Mouse (Mus musculus) C2C12 (cell line): Measurements from ENCODE around the gene Disp3.

ENCODE experiments used
- CEBPB ChIP-seq: IDR thresholded peaks from one replicate; pipeline ENCODE4 v1.6.1; 2011; ENCODE audit warnings: low read depth, mild to moderate bottlenecking, control low read depth, moderate library complexity
- CTCF ChIP-seq: IDR thresholded peaks from one replicate; pipeline ENCODE4 v1.5.1; 2011; ENCODE audit not compliant: control insufficient read depth, insufficient read depth, insufficient read length
- FOSL1 ChIP-seq: IDR thresholded peaks from one replicate; pipeline ENCODE4 v1.8.0; 2011; ENCODE audit warnings: mild to moderate bottlenecking, low read length; ENCODE audit not compliant: poor library complexity, insufficient read depth, severe bottlenecking
- MAX ChIP-seq: IDR thresholded peaks from one replicate; pipeline ENCODE4 v1.6.1; 2011; ENCODE audit warnings: mild to moderate bottlenecking, control low read depth
- MYOD1 ChIP-seq: IDR thresholded peaks from one replicate; pipeline ENCODE4 v1.6.1; 2011; ENCODE audit warnings: low read depth; ENCODE audit not compliant: control insufficient read depth, insufficient read length
- MYOG ChIP-seq: IDR thresholded peaks from one replicate; pipeline ENCODE4 v1.6.1; 2011; ENCODE audit not compliant: control insufficient read depth, insufficient read length; ENCODE audit errors: extremely low read depth
- USF1 ChIP-seq: IDR thresholded peaks from one replicate; pipeline ENCODE4 v1.6.1; 2011; ENCODE audit warnings: low read depth, mild to moderate bottlenecking, control low read depth, moderate library complexity

DNA sequence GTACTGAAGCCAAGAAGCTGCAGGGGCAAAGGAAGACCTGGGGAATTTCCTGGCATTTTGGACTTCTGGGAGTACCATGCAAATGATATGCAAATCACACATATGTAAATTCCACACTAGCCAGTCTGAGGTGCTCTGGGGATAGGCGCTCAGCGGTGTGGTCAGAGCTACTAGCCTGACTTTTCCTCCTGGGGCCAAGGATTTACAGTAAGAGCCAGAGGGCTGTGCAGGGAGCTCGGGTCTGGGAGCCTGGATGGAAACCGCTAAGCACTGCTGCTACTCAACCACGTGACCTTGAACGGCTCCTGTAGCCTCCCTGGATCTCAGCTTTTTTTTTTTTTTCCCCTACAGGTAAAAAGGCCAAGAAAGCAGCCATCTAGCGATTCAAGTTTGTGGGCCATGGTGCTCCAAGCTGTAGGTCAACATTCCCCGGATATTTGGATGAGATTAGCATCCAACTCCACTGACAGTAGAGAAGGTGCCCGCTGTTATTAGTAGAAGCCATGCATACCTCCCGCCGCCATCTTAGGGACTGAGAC is 95.0 kb downstream of the Disp3 start:
- TF ChIP-seq CTCF: no peak
- TF ChIP-seq MYOG: no peak
- TF ChIP-seq MAX: no peak
- no peak for TF ChIP-seq MYOD1
- no peak for TF ChIP-seq FOSL1
- no peak for TF ChIP-seq USF1
- TF ChIP-seq CEBPB: no peak
